Mouse (Mus musculus) embryonic stem cell, embryonic (primary cell): ENCODE measurements around the gene Myrip.

ENCODE experiments used
- CTCF ChIA-PET, 4 experiments: fragments of 300-600 bp in 2 of 4; fragments of 350-600 bp in 2 of 4; sonication (Branson Sonifier 250); formaldehyde crosslinking; loops; one replicate each; lab custom pipeline; 2022; ENCODE audit warnings: inconsistent platforms in 2 of 4; lab: Charles Lee
- POLR2A ChIA-PET, 4 experiments: fragments of 300-600 bp in 2 of 4; fragments of 350-600 bp in 2 of 4; sonication (Branson Sonifier 250); formaldehyde crosslinking; loops; one replicate each; lab custom pipeline; 2022; ENCODE audit warnings: antibody characterized with exemption in 4 of 4, inconsistent platforms in 1 of 4; lab: Charles Lee

Myrip gene

GRCm38 (mm10) chr9:120410421-120410820 is 109.1 kb downstream of the Myrip start:
- POLR2A ChIA-PET = no interaction called here
- CTCF ChIA-PET = interaction anchor here in 2 of 4 experiments (0.7 to 1.6 kb wide), 4 partner anchors 15 to 52 kb away, joined by 3 to 5 read pairs (median 4); no protein-coding TSS in a partner anchor

GRCm38 (mm10) chr9:120415504-120415903 is 114.2 kb downstream of the Myrip start:
- ChIA-PET CTCF (interaction anchor here (0.5 to 2.3 kb wide), 12 partner anchors 9 to 1367 kb away, joined by 3 to 9 read pairs (median 4); no protein-coding TSS in a partner anchor), POLR2A (interaction anchor here in 1 of 4 experiments (0.5 kb wide), 1 partner anchor 282 kb away, joined by 3 read pairs; no protein-coding TSS in a partner anchor)

DNA sequence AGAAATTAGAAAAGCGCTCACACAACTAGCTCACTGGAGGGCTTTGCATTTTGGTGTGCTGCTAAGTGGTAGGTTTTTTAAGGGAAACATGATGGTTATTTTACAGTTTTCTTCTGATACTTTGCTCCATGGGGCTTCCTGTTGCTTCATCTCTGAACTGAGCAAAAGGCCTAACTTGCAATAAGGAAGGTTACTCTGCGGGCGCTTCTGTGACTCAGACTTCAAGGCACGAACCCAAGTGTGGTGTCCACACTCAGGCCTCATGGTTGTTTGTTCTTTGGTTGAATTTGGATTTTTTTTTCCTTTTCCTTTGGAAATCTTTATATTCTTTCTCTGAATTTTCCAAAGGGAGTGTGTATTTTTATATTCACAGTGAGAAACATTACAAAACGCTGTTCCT is 114.8 kb downstream of the Myrip start:
- CTCF ChIA-PET = interaction anchor here in 3 of 4 experiments (0.7 to 2.3 kb wide), 10 partner anchors 8 to 1366 kb away, joined by 3 to 9 read pairs (median 4); no protein-coding TSS in a partner anchor
- POLR2A ChIA-PET = no interaction called here

DNA sequence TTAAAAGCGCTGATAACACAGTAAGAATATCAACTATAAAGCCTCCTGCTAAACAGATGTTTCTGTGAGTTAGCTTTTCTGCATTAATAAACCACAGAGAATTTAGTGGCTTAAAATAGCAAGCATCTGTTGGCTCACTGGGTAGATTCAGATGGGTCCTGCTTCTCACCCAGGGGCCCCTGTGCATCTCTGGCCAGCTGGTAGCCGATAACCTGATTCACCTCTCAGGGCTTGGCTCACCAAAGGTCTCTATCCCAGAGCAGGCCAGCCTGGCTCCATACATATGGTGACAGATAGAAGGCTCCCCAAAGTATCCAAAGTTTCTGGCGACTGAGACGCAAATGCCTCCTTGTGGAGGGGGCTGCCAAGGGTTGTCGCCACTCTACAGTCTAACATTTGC is 115.4 kb downstream of the Myrip start:
- CTCF ChIA-PET = interaction anchor here in 2 of 4 experiments (1.3 to 2.3 kb wide), 2 partner anchors 9 to 14 kb away, joined by 5 to 9 read pairs; no protein-coding TSS in a partner anchor
- POLR2A ChIA-PET = no interaction called here

- ChIA-PET POLR2A (interaction anchor here in 1 of 4 experiments (0.6 kb wide), 1 partner anchor 216 kb away, joined by 3 read pairs; no protein-coding TSS in a partner anchor), CTCF (no interaction called here)
Measured at GRCm38 (mm10) chr9:120418582-120418981, 117.3 kb downstream of the Myrip start.

GRCm38 (mm10) chr9:120424567-120424966 is 123.3 kb downstream of the Myrip start:
- POLR2A ChIA-PET = no interaction called here
- CTCF ChIA-PET = interaction anchor here (0.6 to 1.5 kb wide), 8 partner anchors 9 to 1072 kb away, joined by 3 to 13 read pairs (median 4); partner anchors contain the start of gene Eif1b (in 1 of the 4)

GRCm38 (mm10) chr9:120425768-120426167 is 124.5 kb downstream of the Myrip start:
- POLR2A ChIA-PET = no interaction called here
- CTCF ChIA-PET = interaction anchor here (0.5 to 1.5 kb wide), 20 partner anchors 9 to 813 kb away, joined by 3 to 6 read pairs (median 4); partner anchors contain the start of gene Eif1b (in 1 of the 4)

DNA sequence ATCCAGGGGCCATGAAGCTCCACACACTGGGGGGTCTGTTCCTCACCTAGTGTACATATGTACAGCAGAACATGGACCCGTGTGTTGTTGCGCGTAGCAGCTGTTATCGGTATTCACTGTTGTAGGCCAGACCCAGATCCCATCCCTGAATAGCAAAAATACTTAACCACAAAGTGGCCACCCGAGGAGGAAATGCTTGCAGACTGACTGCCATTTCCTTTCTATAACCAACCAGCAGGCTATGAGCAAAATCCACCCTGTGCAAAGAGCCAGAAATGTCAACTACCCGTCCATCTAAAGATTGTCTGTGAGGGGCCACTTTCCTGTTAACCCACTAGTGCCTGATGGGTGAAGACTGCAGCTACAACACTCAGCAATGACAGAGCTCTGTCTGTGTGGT is 126.9 kb downstream of the Myrip start:
- ChIA-PET CTCF (interaction anchor here in 1 of 4 experiments (0.7 kb wide), 2 partner anchors 74 to 124 kb away, joined by 3 to 5 read pairs; no protein-coding TSS in a partner anchor), POLR2A (no interaction called here)

GRCm38 (mm10) chr9:120433747-120434146 is 132.4 kb downstream of the Myrip start:
- CTCF ChIA-PET = interaction anchor here in 3 of 4 experiments (0.5 to 1.1 kb wide), 4 partner anchors 18 to 397 kb away, joined by 3 to 4 read pairs (median 4); no protein-coding TSS in a partner anchor
- POLR2A ChIA-PET = no interaction called here

DNA sequence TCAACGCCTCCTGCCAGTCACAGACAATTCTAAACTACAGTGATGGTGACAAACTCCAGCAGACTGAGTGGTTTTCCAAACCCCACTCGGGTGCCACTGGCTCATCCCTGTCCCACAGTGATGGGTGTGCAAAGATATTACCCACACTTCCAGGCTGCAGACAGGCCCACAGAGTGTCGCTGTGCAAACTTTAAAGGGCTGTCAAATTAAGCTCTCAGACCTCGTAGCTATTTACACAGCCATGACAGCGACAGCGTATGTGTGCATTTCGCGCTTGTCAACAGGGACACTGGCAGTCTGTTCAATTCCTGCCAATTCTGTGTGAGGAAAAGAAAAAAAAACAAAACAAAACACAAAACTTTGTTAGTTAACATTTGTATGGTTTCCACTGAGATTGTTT is 134.5 kb downstream of the Myrip start:
- POLR2A ChIA-PET = interaction anchor here in 2 of 4 experiments (0.7 to 1.2 kb wide), 4 partner anchors 57 to 935 kb away, joined by 3 to 6 read pairs (median 4); no protein-coding TSS in a partner anchor
- CTCF ChIA-PET = interaction anchor here in 2 of 4 experiments (0.6 to 0.7 kb wide), 3 partner anchors 40 to 866 kb away, joined by 3 to 4 read pairs (median 4); no protein-coding TSS in a partner anchor

DNA sequence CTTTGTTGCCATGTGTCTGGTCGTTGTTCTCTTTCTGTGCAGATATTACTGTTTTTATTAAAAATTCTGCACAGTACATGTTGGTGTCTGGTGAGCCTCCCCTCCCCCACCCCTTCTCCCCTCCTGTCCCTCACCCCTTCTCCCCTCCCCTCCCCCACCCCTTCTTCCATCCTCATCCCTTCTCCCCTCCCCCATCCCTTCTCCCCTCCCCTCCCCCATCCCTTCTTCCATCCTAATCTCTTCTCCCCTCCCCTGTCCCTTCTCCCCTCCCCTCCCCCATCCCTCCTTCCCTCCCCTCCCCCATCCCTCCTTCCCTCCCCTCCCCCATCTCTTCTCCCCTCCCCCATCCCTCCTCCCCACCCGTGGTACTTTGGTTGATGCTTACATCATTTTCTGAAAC is 135.5 kb downstream of the Myrip start:
- POLR2A ChIA-PET = interaction anchor here in 1 of 4 experiments (1.2 kb wide), 1 partner anchor 56 kb away, joined by 6 read pairs; no protein-coding TSS in a partner anchor
- CTCF ChIA-PET = interaction anchor here in 1 of 4 experiments (0.6 to 1.2 kb wide), 2 partner anchors 54 to 243 kb away, joined by 4 to 6 read pairs; no protein-coding TSS in a partner anchor

- CTCF ChIA-PET = interaction anchor here in 1 of 4 experiments (0.5 to 1.2 kb wide), 2 partner anchors 54 to 82 kb away, joined by 4 to 6 read pairs; no protein-coding TSS in a partner anchor
- POLR2A ChIA-PET = no interaction called here
Measured at GRCm38 (mm10) chr9:120437266-120437876, 136.1 kb downstream of the Myrip start.

DNA sequence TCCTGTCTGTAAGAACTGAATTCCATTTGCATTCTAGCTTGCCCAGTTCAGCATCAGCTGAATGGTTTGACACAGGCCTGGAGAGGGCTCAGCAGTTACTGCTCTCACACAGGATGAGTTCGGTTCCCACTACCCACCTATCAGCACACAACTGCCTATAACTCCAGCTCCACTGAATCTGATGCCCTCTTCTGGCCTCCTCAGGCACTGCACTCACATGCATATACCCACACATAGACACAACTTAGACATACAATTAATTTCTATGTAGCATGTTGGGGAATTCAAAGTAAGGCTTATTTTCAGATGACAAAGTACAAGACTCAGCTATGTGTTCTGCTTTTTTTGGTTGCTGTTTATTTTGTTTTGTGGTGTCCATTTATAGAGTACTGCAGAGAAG is 137.0 kb downstream of the Myrip start:
- POLR2A ChIA-PET = interaction anchor here in 1 of 4 experiments (1.0 kb wide), 1 partner anchor 114 kb away, joined by 3 read pairs; no protein-coding TSS in a partner anchor
- CTCF ChIA-PET = no interaction called here

- ChIA-PET CTCF (interaction anchor here in 1 of 4 experiments (0.6 kb wide), 1 partner anchor 97 kb away, joined by 3 read pairs; no protein-coding TSS in a partner anchor), POLR2A (interaction anchor here in 1 of 4 experiments (0.7 to 1.5 kb wide), 3 partner anchors 17 to 115 kb away, joined by 3 read pairs; no protein-coding TSS in a partner anchor)
Measured at GRCm38 (mm10) chr9:120438781-120439180, 137.5 kb downstream of the Myrip start.

- ChIA-PET POLR2A (no interaction called here), CTCF (no interaction called here)
Measured at GRCm38 (mm10) chr9:120444642-120445041, 143.3 kb downstream of the Myrip start.

DNA sequence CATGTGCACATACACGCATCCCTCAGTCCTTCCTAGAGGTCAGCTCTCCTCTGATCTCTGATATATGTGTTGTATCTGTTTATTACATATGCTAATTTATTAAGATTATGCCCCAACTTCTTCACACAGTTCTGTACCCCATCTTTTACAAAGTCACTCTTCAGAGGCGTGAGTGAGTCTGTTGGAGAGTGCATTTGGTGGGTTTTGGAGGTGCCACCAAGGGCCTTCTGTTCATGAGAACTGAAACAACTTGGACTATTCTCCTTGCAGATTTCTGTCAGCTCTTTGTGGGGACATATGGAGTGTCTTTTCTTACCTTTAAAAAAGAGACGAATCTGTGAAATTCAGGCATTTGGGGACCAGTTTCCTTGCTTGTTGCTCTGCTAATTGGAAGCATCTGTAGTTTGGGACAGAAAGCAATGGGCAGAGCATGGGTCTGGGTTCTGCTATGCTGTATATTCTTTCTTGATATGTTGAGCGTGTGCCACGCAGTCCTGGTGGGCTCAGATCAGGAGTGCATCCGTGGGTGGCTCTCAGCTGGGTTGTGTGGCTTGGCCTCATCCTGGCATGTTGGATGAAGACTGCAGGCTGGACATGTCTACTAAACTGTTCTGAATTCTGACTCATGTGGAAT is 148.5 kb downstream of the Myrip start:
- POLR2A ChIA-PET = interaction anchor here in 1 of 4 experiments (0.6 kb wide), 1 partner anchor 496 kb away, joined by 4 read pairs; no protein-coding TSS in a partner anchor

GRCm38 (mm10) chr9:120455768-120456655 is 154.7 kb downstream of the Myrip start:
- CTCF ChIA-PET = interaction anchor here in 3 of 4 experiments (0.5 to 1.7 kb wide), 6 partner anchors 31 to 977 kb away, joined by 3 to 7 read pairs (median 4); no protein-coding TSS in a partner anchor
- POLR2A ChIA-PET = interaction anchor here in 3 of 4 experiments (0.7 to 1.6 kb wide), 7 partner anchors 17 to 1277 kb away, joined by 3 to 4 read pairs (median 3); partner anchors contain the start of gene Rpl14 (in 1 of the 3)

More for the DNA sequence above, 148.5 kb downstream of the Myrip start:
- CTCF ChIA-PET = interaction anchor here in 2 of 4 experiments (0.6 kb wide), 2 partner anchors 22 to 268 kb away, joined by 4 to 6 read pairs; no protein-coding TSS in a partner anchor
